Mouse (Mus musculus) embryonic fibroblast, embryonic 13.5 days (primary cell): ENCODE results near the gene Gm904.
"Not testable (repeated sequence)": the region's sequence is repeated elsewhere in the genome, so short reads cannot be mapped to it uniquely, and the experiment has no call there.

Source experiments
- CTCF ChIP-seq: IDR thresholded peaks from 2 replicates; pipeline ENCODE4 v1.5.1; 2011; ENCODE audit warnings: mild to moderate bottlenecking, control low read depth, low read length, moderate library complexity, borderline replicate concordance; ENCODE audit not compliant: insufficient read depth
- POLR2A ChIP-seq: IDR thresholded peaks from 2 replicates; pipeline ENCODE4 v1.6.1; 2011; ENCODE audit warnings: low read depth, mild to moderate bottlenecking, control low read depth, low read length, moderate library complexity

GRCm38 (mm10) chr13:50642928-50643327 lies at the start of gene Gm904:
- TF ChIP-seq CTCF, POLR2A: not testable (repeated sequence)
